Mouse (Mus musculus) thymus, adult 2 months (tissue): ENCODE measurements around the gene Tas1r1. TPM values are rescaled to one million over a fixed set of nuclear protein-coding genes. Genes with fewer than 3 reads are reported as not detected.
"Not testable (repeated sequence)": the region's sequence is repeated elsewhere in the genome, so short reads cannot be mapped to it uniquely, and the experiment has no call there.

Experiments
- DNase-seq: peaks from one replicate; pipeline ENCODE4 v3.0.0; 2021
- H3K27ac ChIP-seq: fragments of 200-500 bp; 2 replicates; pipeline ENCODE4 v1.5.1; 2012; ENCODE audit warnings: low read length, control low read depth; ENCODE audit not compliant: control insufficient read depth, insufficient read depth
- H3K27me3 ChIP-seq: fragments of 200-500 bp; 2 replicates; pipeline ENCODE4 v1.6.1; 2012; ENCODE audit warnings: mild to moderate bottlenecking, low read length, moderate library complexity, mixed read lengths; ENCODE audit not compliant: control insufficient read depth, insufficient read depth
- H3K36me3 ChIP-seq: fragments of 200-500 bp; 2 replicates; pipeline ENCODE4 v1.6.1; 2012; ENCODE audit warnings: mild to moderate bottlenecking, low read length, moderate library complexity; ENCODE audit not compliant: control insufficient read depth, insufficient read depth
- H3K4me1 ChIP-seq: fragments of 200-500 bp; replicated peaks from 2 replicates; pipeline ENCODE4 v1.6.1; 2012; ENCODE audit warnings: low read length; ENCODE audit not compliant: control insufficient read depth, insufficient read depth
- H3K4me3 ChIP-seq: fragments of 200-500 bp; 2 replicates; pipeline ENCODE4 v1.5.1; 2012; ENCODE audit warnings: mild to moderate bottlenecking, low read length, control low read depth, moderate library complexity; ENCODE audit not compliant: control insufficient read depth, insufficient read depth
- CTCF ChIP-seq: fragments of 200-500 bp; IDR thresholded peaks from 2 replicates; pipeline ENCODE4 v1.5.1; 2012; ENCODE audit warnings: mild to moderate bottlenecking, control low read depth, low read length, moderate library complexity, borderline replicate concordance; ENCODE audit not compliant: control insufficient read depth, poor library complexity, insufficient read depth; ENCODE audit errors: extremely low read depth
- POLR2A ChIP-seq: fragments of 200-500 bp; IDR thresholded peaks from 2 replicates; pipeline ENCODE4 v1.6.1; 2012; ENCODE audit warnings: mild to moderate bottlenecking, low read length, control low read depth, moderate library complexity; ENCODE audit not compliant: control insufficient read depth, poor library complexity, insufficient read depth; ENCODE audit errors: extremely low read depth
- WGBS: fragments of 180-500 bp; shearing (Covaris S2); methylation state at CpG from one replicate; pipeline ENCODE4 v1.1.7; 2018; 5-methylcytosine and 5-hydroxymethylcytosine counted together
- polyA plus RNA-seq: library from polyadenylated mRNA; depleted of rRNA; stranded (reverse); fragments of >200 nt; gene quantifications from 2 replicates; pipeline ENCODE4 v1.2.3, GENCODE M21; 2012

Tas1r1 gene
- polyA plus RNA-seq, 1 experiment, result 0.34 TPM

DNA sequence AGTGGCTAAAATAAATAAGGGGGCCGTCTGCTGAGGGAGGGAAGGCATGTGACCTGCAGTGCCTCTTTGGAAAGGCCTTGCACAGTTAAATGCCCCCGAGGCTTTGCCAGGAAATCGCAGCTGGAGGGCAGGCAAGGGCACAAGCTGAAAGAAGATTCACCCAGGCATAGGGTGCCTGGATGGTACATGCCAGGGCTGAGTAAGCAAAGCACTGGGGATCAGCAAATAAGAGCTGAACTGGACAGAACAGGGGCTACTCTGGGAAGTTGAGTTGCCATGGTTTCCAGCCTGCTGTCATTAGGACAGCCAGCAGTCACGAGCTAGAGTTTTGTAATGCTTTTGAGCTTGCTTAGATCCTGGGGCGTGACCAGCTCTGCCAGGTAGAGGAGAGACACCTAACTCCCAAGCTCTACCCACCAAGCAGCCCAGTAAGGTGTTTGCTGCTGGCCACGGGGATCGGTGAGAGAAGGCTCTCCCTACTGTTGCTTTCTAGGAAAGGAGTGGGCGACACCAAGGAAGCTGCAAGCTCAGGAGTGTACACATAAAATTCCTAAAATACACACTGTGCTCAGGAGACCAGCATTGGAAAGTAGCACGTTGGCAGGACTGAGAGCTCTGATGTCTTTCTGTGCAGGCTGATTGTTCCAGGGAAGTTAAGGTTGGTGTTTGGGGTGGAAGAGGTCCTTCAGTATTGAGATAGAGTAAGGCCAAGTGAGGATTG, 24.2 kb upstream of the Tas1r1 start:
- Histone ChIP-seq H3K36me3 (peaks cover 18% of the 10 kb centered on the region), H3K4me3 (no peak overlapping the region), H3K4me1 (no peaks in the 10 kb centered on the region), H3K27ac (no peak overlapping the region), H3K27me3 (no peaks in the 10 kb centered on the region)
- DNase-seq, result no peak
- 87% methylated on average over 9 of the region's 9 CpGs for WGBS
- TF ChIP-seq CTCF (no peak), POLR2A (no peak)

GRCm38 (mm10) chr4:152044609-152045008, 6.2 kb upstream of the Tas1r1 start:
- Histone ChIP-seq H3K4me1 (peaks cover 13% of the 10 kb centered on the region), H3K4me3 (no peak overlapping the region), H3K27me3 (no peaks in the 10 kb centered on the region), H3K36me3 (peaks cover 37% of the 10 kb centered on the region), H3K27ac (no peak overlapping the region)
- WGBS, result 88% methylated on average over 6 of the region's 6 CpGs
- DNase-seq, result no peak
- TF ChIP-seq POLR2A, result no peak
- TF ChIP-seq CTCF, result no peak

- Histone ChIP-seq H3K27me3 (no peaks in the 10 kb centered on the region), H3K27ac (no peak overlapping the region), H3K4me1 (peaks cover 17% of the 10 kb centered on the region), H3K36me3 (peaks cover 30% of the 10 kb centered on the region), H3K4me3 (no peak overlapping the region)
- no peak for DNase-seq
- TF ChIP-seq CTCF (no peak), POLR2A (no peak)
- WGBS, result 94% methylated on average over 3 of the region's 3 CpGs
Observed at GRCm38 (mm10) chr4:152043171-152043570, 4.8 kb upstream of the Tas1r1 start.

DNA sequence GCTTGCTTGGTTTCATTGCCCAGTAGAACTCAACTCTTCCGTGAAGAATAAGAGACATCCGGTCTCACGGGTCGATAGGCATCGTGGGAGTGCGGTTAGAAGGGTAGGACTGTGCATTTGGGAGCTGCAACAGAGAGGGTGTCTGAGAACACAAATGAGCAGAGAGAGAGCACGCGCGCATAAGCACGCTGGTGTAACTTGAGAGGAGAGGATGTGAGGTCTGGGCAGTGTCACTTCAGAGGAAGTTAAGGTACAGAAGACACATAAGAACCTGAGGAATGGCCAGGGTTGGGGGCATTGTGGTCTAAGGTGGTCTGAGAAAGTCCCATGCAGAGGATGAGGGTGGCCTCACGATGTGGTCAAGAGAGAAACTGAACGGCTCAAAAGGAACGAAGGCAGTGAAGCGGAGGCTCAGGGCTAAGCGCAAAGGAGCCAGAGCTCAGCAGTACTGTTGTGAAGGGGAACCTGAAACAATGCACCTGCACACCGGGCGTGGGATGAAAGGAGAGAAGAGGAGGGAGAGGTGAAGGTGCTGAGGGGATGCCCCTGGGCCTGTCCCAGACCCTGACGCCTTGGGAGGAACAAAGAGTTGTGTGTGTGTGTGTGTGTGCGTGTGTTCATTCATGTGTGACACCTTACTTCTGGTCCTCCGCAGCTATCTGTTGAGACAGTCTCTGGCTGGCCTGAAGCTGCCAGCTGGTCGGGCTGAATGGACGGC, 3.7 kb upstream of the Tas1r1 start:
- TF ChIP-seq POLR2A (no peak), CTCF (no peak)
- Histone ChIP-seq H3K4me3 (no peak overlapping the region), H3K36me3 (peaks cover 23% of the 10 kb centered on the region), H3K4me1 (peaks cover 18% of the 10 kb centered on the region), H3K27ac (no peak overlapping the region), H3K27me3 (no peaks in the 10 kb centered on the region)
- WGBS, result 95% methylated on average over 22 of the region's 22 CpGs
- no peak for DNase-seq

DNA sequence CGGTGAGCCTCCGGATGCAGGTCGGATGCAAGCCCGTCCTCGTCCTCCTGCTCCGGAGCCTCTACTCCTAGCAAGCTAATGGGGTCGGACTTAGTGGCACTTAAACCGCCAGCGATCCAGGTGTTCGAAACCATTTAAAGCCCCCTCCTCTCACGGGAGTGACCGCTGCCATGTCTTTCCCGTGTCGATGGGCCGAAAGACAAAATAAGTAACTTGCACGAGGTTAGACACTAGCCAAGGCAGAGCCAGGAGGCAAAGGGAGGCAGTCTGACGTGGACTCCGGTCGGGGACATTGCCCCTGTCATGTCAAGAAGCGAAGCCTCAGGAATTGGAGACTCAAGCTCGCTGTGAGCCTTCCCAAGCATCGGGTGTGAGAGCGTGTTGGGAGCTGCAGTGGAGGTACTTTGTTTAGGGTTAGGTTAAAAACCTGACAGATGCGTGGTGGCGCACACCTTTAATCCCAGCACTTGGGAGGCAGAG, 1.5 kb upstream of the Tas1r1 start:
- DNase-seq, result no peak
- no peaks in the 10 kb centered on the region for H3K27me3 ChIP-seq
- H3K36me3 ChIP-seq, result 0 out of 2 replicates have a peak, but pooled peaks cover 7% of the 10 kb centered on the region
- peaks cover 18% of the 10 kb centered on the region for H3K4me1 ChIP-seq
- 5% methylated on average over 25 of the region's 25 CpGs for WGBS
- no peak overlapping the region for H3K27ac ChIP-seq
- peak overlapping the region; percentile 59 for H3K4me3 ChIP-seq
- no peak for TF ChIP-seq POLR2A

- 1% methylated on average over 86 of the region's 86 CpGs for WGBS
- peak; percentile 95 for DNase-seq
- Histone ChIP-seq H3K27me3 (no peaks in the 10 kb centered on the region), H3K27ac (no peak within 1 kb of the TSS), H3K4me1 (peaks cover 18% of the 10 kb centered on the region), H3K36me3 (0 out of 2 replicates have a peak, but pooled peaks cover 7% of the 10 kb centered on the region), H3K4me3 (peak within 1 kb of the TSS; percentile 59)
- TF ChIP-seq CTCF (peak; percentile 98), POLR2A (peak; percentile 66)
Observed at GRCm38 (mm10) chr4:152038985-152039830, 840 bp upstream of the Tas1r1 start, which contains the start of gene Nol9. Gene Nol9, plus strand, starts transcription at chr4:152039321.

DNA sequence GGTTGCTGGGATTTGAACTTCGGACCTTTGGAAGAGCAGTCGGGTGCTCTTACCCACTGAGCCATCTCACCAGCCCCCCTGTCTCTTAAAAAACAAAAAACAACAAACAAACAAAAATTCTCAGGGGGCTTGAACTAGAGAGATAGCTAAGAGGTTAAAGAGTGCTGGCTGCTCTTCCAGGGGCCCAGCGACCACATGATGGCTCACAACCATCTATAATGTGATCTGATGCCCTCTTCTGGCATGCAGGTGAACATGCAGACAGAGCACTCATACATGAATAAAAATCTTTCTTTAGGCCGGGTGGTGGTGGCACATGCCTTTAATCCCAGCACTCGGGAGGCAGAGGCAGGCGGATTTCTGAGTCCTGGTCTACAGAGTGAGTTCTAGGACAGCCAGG, 1.9 kb downstream of the Tas1r1 start:
- H3K4me3 ChIP-seq, DNase-seq, H3K36me3 ChIP-seq, H3K27me3 ChIP-seq, H3K27ac ChIP-seq: not testable (repeated sequence)
- H3K4me1 ChIP-seq, result peaks cover 18% of the 10 kb centered on the region
- WGBS, result 91% methylated on average over 6 of the region's 6 CpGs
